Mouse (Mus musculus) embryonic facial prominence, embryonic 14.5 days (tissue): Measurements from ENCODE around the gene Carns1. TPM values are rescaled to one million over a fixed set of nuclear protein-coding genes. Genes with fewer than 3 reads are reported as not detected.

ENCODE experiments used
- ATAC-seq: fragments of 200-750 bp; cut with Nextera tagmentation; 2 replicates; pipeline ENCODE4 v1.8.0; 2017; ENCODE audit warnings: low read depth, moderate number of reproducible peaks, moderate TSS enrichment
- DNase-seq: peaks from one replicate; pipeline ENCODE4 v3.0.0-alpha.2; 2015; ENCODE audit warnings: low spot score
- H3K27ac ChIP-seq: fragments of 300-500 bp; sonication (generic); replicated peaks from 2 replicates; pipeline ENCODE4 v1.5.1; 2014; ENCODE audit warnings: low read depth, mild to moderate bottlenecking, low read length, moderate library complexity
- H3K27me3 ChIP-seq: fragments of 300-500 bp; sonication (generic); replicated peaks from 2 replicates; pipeline ENCODE4 v1.6.1; 2014; ENCODE audit warnings: low read length; ENCODE audit not compliant: control insufficient read depth, insufficient read depth
- H3K36me3 ChIP-seq: fragments of 300-500 bp; sonication (generic); 2 replicates; pipeline ENCODE4 v1.6.1; 2014; ENCODE audit warnings: low read length, mixed read lengths; ENCODE audit not compliant: control insufficient read depth, insufficient read depth
- H3K4me1 ChIP-seq: fragments of 300-500 bp; sonication (generic); 2 replicates; pipeline ENCODE4 v1.6.1; 2014; ENCODE audit warnings: antibody characterized with exemption, low read length; ENCODE audit not compliant: control insufficient read depth, insufficient read depth
- H3K4me2 ChIP-seq: fragments of 300-500 bp; sonication (generic); 2 replicates; pipeline ENCODE4 v1.6.1; 2014; ENCODE audit warnings: low read depth, mild to moderate bottlenecking, low read length, moderate library complexity, mixed read lengths
- H3K4me3 ChIP-seq: fragments of 300-500 bp; sonication (generic); 2 replicates; pipeline ENCODE4 v1.5.1; 2014; ENCODE audit warnings: low read depth, mild to moderate bottlenecking, low read length
- H3K9ac ChIP-seq: fragments of 300-500 bp; sonication (generic); 2 replicates; pipeline ENCODE4 v1.6.1; 2014; ENCODE audit warnings: low read depth, mild to moderate bottlenecking, low read length, moderate library complexity, mixed read lengths
- H3K9me3 ChIP-seq: fragments of 300-500 bp; sonication (generic); 2 replicates; pipeline ENCODE4 v1.6.1; 2016; ENCODE audit warnings: low read length; ENCODE audit not compliant: control insufficient read depth
- WGBS: fragments of 180-500 bp; shearing (Covaris S2); extraction: QIAGEN DNeasy Blood & Tissue Kit; methylation state at CpG from one replicate; pipeline ENCODE4 v1.1.7; 2014; 5-methylcytosine and 5-hydroxymethylcytosine counted together
- polyA plus RNA-seq: library from polyadenylated mRNA; unstranded; fragments of >200 nt; fragmentation: Nextera tagmentation; extraction: Ambion mirVana; gene quantifications from 2 replicates; pipeline ENCODE4 v1.2.1, GENCODE M21; 2014

The Carns1 gene
- polyA plus RNA-seq, 1 experiment from 2014 or later: 4.3 TPM

DNA sequence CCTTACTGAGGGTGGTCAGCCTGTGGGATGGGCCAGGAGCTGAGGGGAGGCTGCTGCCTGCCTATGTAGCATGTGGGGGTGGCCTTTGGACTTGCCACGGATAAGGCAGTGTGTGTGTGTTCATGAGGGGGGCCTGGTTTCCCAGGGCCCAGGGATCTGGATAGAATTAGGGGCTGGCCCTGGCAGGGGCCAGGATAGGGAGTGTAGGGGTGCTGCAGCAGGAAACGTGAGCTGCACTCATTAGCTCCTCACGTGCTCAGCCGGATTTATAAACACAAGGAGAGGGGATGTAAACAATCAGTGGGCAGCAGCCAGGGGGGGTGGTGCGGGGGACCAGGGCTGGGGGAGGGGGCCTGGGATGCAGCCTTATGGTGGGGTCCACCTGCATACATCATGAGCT is 41.9 kb upstream of the Carns1 start:
- ATAC-seq: no peak
- peak; percentile 66 for DNase-seq
- Histone ChIP-seq H3K27ac (peak overlapping the region; percentile 69), H3K27me3 (no peaks in the 10 kb centered on the region), H3K36me3 (peaks cover 8% of the 10 kb centered on the region), H3K4me2 (peak overlapping the region; percentile 84), H3K9ac (peak overlapping the region; percentile 9; the same call in 1 of the 2 replicates), H3K9me3 (no peaks in the 10 kb centered on the region), H3K4me3 (peak overlapping the region; percentile 86; the same call in 1 of the 2 replicates), H3K4me1 (peaks cover 65% of the 10 kb centered on the region)
- WGBS: 12% methylated on average over 5 of the region's 5 CpGs

- ATAC-seq (no peak), DNase-seq (peak; percentile 50)
- Histone ChIP-seq H3K9ac (peak overlapping the region; percentile 48), H3K27me3 (no peaks in the 10 kb centered on the region), H3K36me3 (peaks cover under 1% of the 10 kb centered on the region; the same call in 1 of the 2 replicates), H3K27ac (peak overlapping the region; percentile 56), H3K4me3 (peak overlapping the region; percentile 86), H3K4me1 (peaks cover 63% of the 10 kb centered on the region), H3K4me2 (peak overlapping the region; percentile 84), H3K9me3 (no peaks in the 10 kb centered on the region)
- WGBS: 22% methylated on average over 14 of the region's 14 CpGs
Observed at GRCm38 (mm10) chr19:4216041-4216685, 40.9 kb upstream of the Carns1 start.

DNA sequence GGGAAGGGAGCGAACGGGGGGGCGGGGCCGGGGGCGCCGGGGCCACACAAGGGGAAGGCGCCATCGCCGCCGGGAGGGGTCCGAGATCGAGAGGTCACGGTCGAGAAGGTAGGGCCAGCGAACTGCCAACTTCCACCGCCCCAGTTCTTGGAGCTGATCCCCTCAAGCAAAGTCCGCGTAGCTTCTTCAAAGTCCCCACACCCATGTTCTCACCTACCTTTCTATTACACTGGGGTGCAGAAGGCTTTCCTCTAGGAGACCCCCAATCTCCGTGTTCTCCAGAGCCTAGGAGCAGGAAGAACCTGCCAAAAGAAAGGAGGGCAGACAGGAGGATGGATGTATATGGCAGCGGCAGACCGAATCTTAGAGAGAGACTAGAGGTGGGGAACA is 40.2 kb upstream of the Carns1 start:
- no peaks in the 10 kb centered on the region for H3K9me3 ChIP-seq
- H3K4me3 ChIP-seq: peak overlapping the region; percentile 86
- H3K27me3 ChIP-seq: no peaks in the 10 kb centered on the region
- ATAC-seq (no peak), DNase-seq (no peak)
- WGBS: 3% methylated on average over 13 of the region's 21 CpGs
- no peaks in the 10 kb centered on the region for H3K36me3 ChIP-seq
- peak overlapping the region; percentile 92 for H3K9ac ChIP-seq
- peak overlapping the region; percentile 95 for H3K27ac ChIP-seq
- peak overlapping the region; percentile 84 for H3K4me2 ChIP-seq
- H3K4me1 ChIP-seq: peaks cover 56% of the 10 kb centered on the region

- peaks cover 51% of the 10 kb centered on the region for H3K4me1 ChIP-seq
- peak overlapping the region; percentile 86 for H3K4me3 ChIP-seq
- peak overlapping the region; percentile 95 for H3K27ac ChIP-seq
- ATAC-seq: peak; percentile 34
- H3K9me3 ChIP-seq: no peaks in the 10 kb centered on the region
- no peaks in the 10 kb centered on the region for H3K27me3 ChIP-seq
- WGBS: 0% methylated on average over 14 of the region's 81 CpGs
- peak overlapping the region; percentile 92 for H3K9ac ChIP-seq
- H3K4me2 ChIP-seq: peak overlapping the region; percentile 84
- no peaks in the 10 kb centered on the region for H3K36me3 ChIP-seq
- no peak for DNase-seq
Observed at GRCm38 (mm10) chr19:4214771-4215450, 39.6 kb upstream of the Carns1 start.

DNA sequence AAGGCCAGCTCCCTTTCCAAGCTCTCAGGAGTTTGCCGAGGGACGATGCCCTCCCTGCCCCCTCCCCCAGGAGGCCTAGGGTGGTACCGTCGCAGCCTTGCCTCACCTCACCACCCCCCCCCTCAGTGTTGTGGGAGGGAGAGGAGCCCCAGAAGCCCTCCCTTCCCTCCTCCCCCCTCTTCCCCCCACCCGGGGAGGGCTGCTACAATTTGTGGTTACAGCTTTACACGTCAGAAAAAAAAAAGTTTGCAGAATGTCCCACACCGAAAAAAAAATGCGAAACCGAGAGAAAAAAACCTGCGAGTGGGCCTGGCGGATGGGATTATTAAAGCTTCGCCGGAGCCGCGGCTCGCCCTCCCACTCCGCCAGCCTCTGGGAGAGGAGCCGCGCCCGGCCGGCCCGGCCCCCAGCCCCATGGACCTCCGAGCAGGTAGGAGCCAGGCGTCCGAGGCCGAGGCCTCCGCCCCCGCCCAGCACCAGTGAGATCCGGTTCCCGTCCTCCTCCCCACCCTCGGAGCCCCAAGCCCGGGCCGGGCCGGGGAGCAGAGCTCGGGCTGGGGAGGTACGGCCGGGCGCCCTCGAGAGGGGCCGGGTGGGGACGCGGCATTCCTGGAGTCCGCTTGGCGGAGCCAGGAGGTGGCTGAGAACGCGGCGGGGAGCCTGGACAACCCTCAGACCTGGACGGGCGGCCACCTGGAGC is 38.9 kb upstream of the Carns1 start, which contains the start of the genes Clcf1 and AC109138.7:
Clcf1 (plus strand) TSS at position 168 of the 700 bp plus-strand sequence.
AC109138.7 (plus strand) TSS at position 287 of the 700 bp plus-strand sequence.
- H3K4me2 ChIP-seq: peak within 1 kb of the TSS; percentile 84
- peak; percentile 72 for ATAC-seq

GRCm38 (mm10) chr19:4213524-4213974 is 38.3 kb upstream of the Carns1 start:
- Histone ChIP-seq H3K36me3 (no peaks in the 10 kb centered on the region), H3K9me3 (no peaks in the 10 kb centered on the region), H3K4me3 (peak overlapping the region; percentile 86), H3K4me2 (peak overlapping the region; percentile 84), H3K27ac (peak overlapping the region; percentile 95), H3K4me1 (peaks cover 41% of the 10 kb centered on the region), H3K27me3 (no peaks in the 10 kb centered on the region), H3K9ac (peak overlapping the region; percentile 92)
- 15% methylated on average over 9 of the region's 9 CpGs for WGBS
- ATAC-seq: no peak
- DNase-seq: no peak

More for the DNA sequence above, 38.9 kb upstream of the Carns1 start, which contains the start of the genes Clcf1 and AC109138.7:
- WGBS: 0% methylated on average over 20 of the region's 49 CpGs
- peak within 1 kb of the TSS; percentile 86 for H3K4me3 ChIP-seq
- H3K9ac ChIP-seq: peak within 1 kb of the TSS; percentile 92
- H3K9me3 ChIP-seq: no peaks in the 10 kb centered on the region
- peaks cover 44% of the 10 kb centered on the region for H3K4me1 ChIP-seq
- H3K36me3 ChIP-seq: no peaks in the 10 kb centered on the region
- peak within 1 kb of the TSS; percentile 95 for H3K27ac ChIP-seq
- DNase-seq: peak; percentile 76
- no peaks in the 10 kb centered on the region for H3K27me3 ChIP-seq

GRCm38 (mm10) chr19:4211891-4212588 is 36.8 kb upstream of the Carns1 start:
- H3K36me3 ChIP-seq: no peaks in the 10 kb centered on the region
- no peak for ATAC-seq
- WGBS: 20% methylated on average over 4 of the region's 4 CpGs
- H3K9me3 ChIP-seq: no peaks in the 10 kb centered on the region
- peaks cover 28% of the 10 kb centered on the region for H3K4me1 ChIP-seq
- H3K27ac ChIP-seq: no peak overlapping the region
- no peaks in the 10 kb centered on the region for H3K27me3 ChIP-seq
- 0 out of 2 replicates have a peak overlapping the region, but pooled peaks have one; percentile 3 for H3K9ac ChIP-seq
- H3K4me2 ChIP-seq: peak overlapping the region; percentile 84; the same call in 1 of the 2 replicates
- H3K4me3 ChIP-seq: no peak overlapping the region
- DNase-seq: no peak

DNA sequence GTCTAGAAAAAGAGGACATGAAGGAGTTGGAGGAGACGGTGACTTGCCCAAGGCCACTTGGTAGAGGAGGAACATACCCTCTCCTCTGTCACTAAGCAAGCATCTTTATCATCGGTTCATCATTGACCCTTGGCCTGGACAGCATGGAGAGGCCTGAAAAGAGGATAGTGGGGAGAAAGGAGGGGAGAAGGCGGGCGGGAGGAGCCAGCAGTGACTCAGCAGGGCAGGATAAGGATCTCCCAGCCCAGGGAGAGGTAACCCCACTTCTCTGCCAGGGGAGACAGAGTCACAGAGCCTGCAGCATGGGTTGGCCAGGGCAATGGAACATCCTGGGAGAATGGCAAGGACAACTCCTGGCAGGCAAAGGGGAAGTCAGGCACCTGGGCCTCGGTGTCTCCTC is 33.3 kb upstream of the Carns1 start:
- Histone ChIP-seq H3K9ac (no peak overlapping the region), H3K4me3 (no peak overlapping the region), H3K27me3 (no peaks in the 10 kb centered on the region), H3K27ac (no peak overlapping the region), H3K4me1 (peaks cover 16% of the 10 kb centered on the region), H3K36me3 (no peaks in the 10 kb centered on the region), H3K9me3 (no peaks in the 10 kb centered on the region), H3K4me2 (no peak overlapping the region)
- 71% methylated on average over 5 of the region's 5 CpGs for WGBS
- ATAC-seq (no peak), DNase-seq (no peak)
